Mouse (Mus musculus) gastrocnemius, postnatal 25 days (tissue): Measurements from ENCODE around the gene Tead2. TPM values are rescaled to one million over a fixed set of nuclear protein-coding genes. Genes with fewer than 3 reads are reported as not detected.
"Not testable (repeated sequence)": the region's sequence is repeated elsewhere in the genome, so short reads cannot be mapped to it uniquely, and the experiment has no call there.

Experiments
- DNase-seq: peaks from one replicate; pipeline ENCODE4 v3.0.0; 2022
- long read RNA-seq, 2 experiments: library from polyadenylated mRNA; stranded (forward); transcript quantifications; one replicate each; pipeline ENCODE4 v2.0.0; 2021
- total RNA-seq, 2 experiments: library from RNA; stranded (reverse); gene quantifications; 1 replicate in 1 of 2; 2 replicates in 1 of 2; pipeline ENCODE4 v1.2.3; 2021

The Tead2 gene
- total RNA-seq = 1 to 10 TPM; 2.5 to 2.8 TPM
- long read RNA-seq, experiment 1, partial matches to known transcripts = 0 of 3 reads
- long read RNA-seq, experiment 1, other reads (novel, unspliced or antisense) = 2 of 3 reads
- long read RNA-seq, experiment 2, partial matches to known transcripts = 1 of 4 reads
- long read RNA-seq, experiment 2, other reads (novel, unspliced or antisense) = 2 of 4 reads

- DNase-seq = no peak
These were observed at the start of gene Tead2 for GRCm38 (mm10) chr7:45215673-45216441. Tead2 (plus strand) TSS chr7:45215753.

- DNase-seq = no peak
These were observed 48.6 kb upstream of the Tead2 start for GRCm38 (mm10) chr7:45166950-45167401.

- DNase-seq = no peak
These were observed 47.6 kb upstream of the Tead2 start for GRCm38 (mm10) chr7:45167761-45168445.

- DNase-seq = no peak
These were observed 46.9 kb upstream of the Tead2 start for GRCm38 (mm10) chr7:45168656-45169055.

GRCm38 (mm10) chr7:45169495-45169894, 46.1 kb upstream of the Tead2 start:
- DNase-seq = no peak

- DNase-seq = no peak
These were observed 42.6 kb upstream of the Tead2 start for GRCm38 (mm10) chr7:45172974-45173373.

- not testable (repeated sequence) for DNase-seq
These were observed 41.8 kb upstream of the Tead2 start for GRCm38 (mm10) chr7:45173772-45174171.

GRCm38 (mm10) chr7:45174567-45175280, 40.8 kb upstream of the Tead2 start:
- DNase-seq = no peak

- DNase-seq = no peak
These were observed 40.2 kb upstream of the Tead2 start for GRCm38 (mm10) chr7:45175398-45175797.

- DNase-seq = no peak
These were observed 39.6 kb upstream of the Tead2 start for GRCm38 (mm10) chr7:45175929-45176328.

- DNase-seq = no peak
These were observed 39.2 kb upstream of the Tead2 start for GRCm38 (mm10) chr7:45176356-45176755.

GRCm38 (mm10) chr7:45178550-45178949, 37.0 kb upstream of the Tead2 start:
- DNase-seq = no peak

GRCm38 (mm10) chr7:45179469-45179868, 36.1 kb upstream of the Tead2 start, which contains the start of gene Gfy:
Gfy (minus strand) TSS chr7:45179569.
- DNase-seq = no peak

- DNase-seq = no peak
These were observed 34.6 kb upstream of the Tead2 start, which contains the start of gene Pth2 for GRCm38 (mm10) chr7:45180896-45181477. Pth2 (plus strand) TSS chr7:45180995.

GRCm38 (mm10) chr7:45181540-45181939, 34.0 kb upstream of the Tead2 start:
- no peak for DNase-seq

GRCm38 (mm10) chr7:45182199-45182601, 33.4 kb upstream of the Tead2 start:
- peak; percentile 90 for DNase-seq

- DNase-seq = peak; percentile 41
These were observed 32.9 kb upstream of the Tead2 start for GRCm38 (mm10) chr7:45182606-45183005.

- no peak for DNase-seq
These were observed 31.9 kb upstream of the Tead2 start for GRCm38 (mm10) chr7:45183672-45184071.

GRCm38 (mm10) chr7:45185921-45186320, 29.6 kb upstream of the Tead2 start:
- no peak for DNase-seq

- no peak for DNase-seq
These were observed 26.0 kb upstream of the Tead2 start for GRCm38 (mm10) chr7:45189600-45189999.

- DNase-seq = no peak
These were observed 25.4 kb upstream of the Tead2 start for GRCm38 (mm10) chr7:45190186-45190585.

GRCm38 (mm10) chr7:45191161-45191560, 24.4 kb upstream of the Tead2 start:
- DNase-seq = no peak
